Mouse (Mus musculus) spleen, postnatal 10 days (tissue): ENCODE results near the gene Hnrnpa0.
A peak's percentile ranks its signal among the peaks of the same experiment; 100 is the strongest.
"Not testable (repeated sequence)": the region's sequence is repeated elsewhere in the genome, so short reads cannot be mapped to it uniquely, and the experiment has no call there.

Source experiments
- DNase-seq, 2 experiments: peaks; one replicate each; pipeline ENCODE4 v3.0.0; 2021 to 2022; ENCODE audit warnings: low spot score in 2 of 2

The Hnrnpa0 gene

GRCm38 (mm10) chr13:58128396-58128767, at the start of gene Hnrnpa0:
Gene Hnrnpa0 (minus strand): TSS chr13:58128556.
- DNase-seq: peak; percentile 97 to 99

- peak; percentile 99 to 100 for DNase-seq
Measured at GRCm38 (mm10) chr13:58177511-58178208, 49.3 kb upstream of the Hnrnpa0 start.

GRCm38 (mm10) chr13:58176105-58176504, 47.7 kb upstream of the Hnrnpa0 start:
- DNase-seq: no peak

- no peak for DNase-seq
Measured at GRCm38 (mm10) chr13:58168119-58168518, 39.8 kb upstream of the Hnrnpa0 start.

GRCm38 (mm10) chr13:58163343-58163742, 35.0 kb upstream of the Hnrnpa0 start:
- no peak for DNase-seq

GRCm38 (mm10) chr13:58160761-58161160, 32.4 kb upstream of the Hnrnpa0 start:
- DNase-seq: no peak

GRCm38 (mm10) chr13:58158099-58158912, 29.9 kb upstream of the Hnrnpa0 start:
- peak; percentile 86 to 92 for DNase-seq

- DNase-seq: peak; percentile 85 to 91
Measured at GRCm38 (mm10) chr13:58157447-58158098, 29.2 kb upstream of the Hnrnpa0 start, which contains the start of gene Idnk. Gene Idnk (plus strand): TSS chr13:58157649.

- DNase-seq: no peak
Measured at GRCm38 (mm10) chr13:58157036-58157435, 28.7 kb upstream of the Hnrnpa0 start.

GRCm38 (mm10) chr13:58156031-58156430, 27.7 kb upstream of the Hnrnpa0 start:
- DNase-seq: peak in 1 of 2 experiments; percentile 55

- DNase-seq: no peak
Measured at GRCm38 (mm10) chr13:58150442-58150841, 22.1 kb upstream of the Hnrnpa0 start.

GRCm38 (mm10) chr13:58149629-58150028, 21.3 kb upstream of the Hnrnpa0 start:
- no peak for DNase-seq

- no peak for DNase-seq
Measured at GRCm38 (mm10) chr13:58149033-58149558, 20.7 kb upstream of the Hnrnpa0 start.

GRCm38 (mm10) chr13:58148256-58148831, 20.0 kb upstream of the Hnrnpa0 start:
- DNase-seq: peak; percentile 48 to 72

- no peak for DNase-seq
Measured at GRCm38 (mm10) chr13:58147760-58148159, 19.4 kb upstream of the Hnrnpa0 start.

- DNase-seq: not testable (repeated sequence)
Measured at GRCm38 (mm10) chr13:58146603-58147002, 18.2 kb upstream of the Hnrnpa0 start.

- peak in 1 of 2 experiments; percentile 48 for DNase-seq
Measured at GRCm38 (mm10) chr13:58131692-58132091, 3.3 kb upstream of the Hnrnpa0 start.

- DNase-seq: peak; percentile 27 to 29
Measured at GRCm38 (mm10) chr13:58129687-58130246, 1.4 kb upstream of the Hnrnpa0 start.

- peak; percentile 93 to 95 for DNase-seq
Measured at GRCm38 (mm10) chr13:58128768-58129671, 664 bp upstream of the Hnrnpa0 start.

- DNase-seq: peak; percentile 72 to 90
Measured at GRCm38 (mm10) chr13:58127766-58128361, 492 bp downstream of the Hnrnpa0 start.
